Mouse (Mus musculus) gastrocnemius, postnatal 4 days (tissue): Measurements from ENCODE around the gene Dus3l. TPM values are rescaled to one million over a fixed set of nuclear protein-coding genes. Genes with fewer than 3 reads are reported as not detected.

Experiments
- DNase-seq, 2 experiments: peaks; one replicate each; pipeline ENCODE4 v3.0.0; 2021 to 2022; ENCODE audit warnings: low spot score in 2 of 2, mixed read lengths in 2 of 2
- total RNA-seq, 2 experiments: library from RNA; stranded (reverse); gene quantifications; 2 replicates each; pipeline ENCODE4 v1.2.3; 2021

Gene Dus3l
- total RNA-seq, 2 experiments from 2014 or later: 21.6 to 21.7 TPM

DNA sequence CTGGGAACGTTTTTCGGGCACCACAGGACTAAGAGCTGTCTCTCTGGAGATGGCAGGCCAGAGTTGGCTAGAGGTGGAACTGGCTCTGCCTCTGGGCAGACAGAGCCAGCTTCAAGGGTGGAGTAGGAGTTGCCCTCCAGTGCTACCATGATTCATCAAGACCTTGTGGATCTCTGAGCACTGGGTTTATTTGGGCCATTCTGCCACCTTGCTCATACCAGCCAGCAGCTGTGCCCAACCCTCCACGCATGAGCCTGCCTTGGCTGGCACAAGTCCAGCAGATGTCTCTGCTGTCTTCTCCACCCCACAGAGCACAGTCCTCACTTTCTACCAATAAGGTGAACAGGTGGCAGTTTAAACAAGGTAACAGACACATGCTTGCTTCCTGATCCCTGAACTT is 24.3 kb downstream of the Dus3l start:
- DNase-seq: no peak

DNA sequence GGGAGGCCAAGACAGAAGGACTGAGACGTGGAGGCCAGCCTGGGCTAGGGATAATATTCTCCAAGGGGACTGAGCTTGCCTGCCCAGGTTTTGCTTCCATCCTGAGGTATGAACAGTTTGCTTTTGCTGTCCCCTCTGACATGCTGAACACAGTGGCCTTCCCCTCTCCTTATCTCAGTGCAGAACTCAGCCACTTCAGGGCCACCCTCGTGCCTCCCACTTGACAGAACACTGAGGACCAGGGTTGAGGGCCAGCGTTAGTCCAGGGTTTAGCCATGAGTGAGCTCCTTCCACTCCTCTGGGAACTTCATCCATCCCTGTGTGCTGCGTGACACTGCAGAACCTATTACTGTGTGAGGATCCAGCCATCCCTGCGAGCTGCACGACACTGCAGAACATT is 24.7 kb downstream of the Dus3l start:
- DNase-seq: no peak

DNA sequence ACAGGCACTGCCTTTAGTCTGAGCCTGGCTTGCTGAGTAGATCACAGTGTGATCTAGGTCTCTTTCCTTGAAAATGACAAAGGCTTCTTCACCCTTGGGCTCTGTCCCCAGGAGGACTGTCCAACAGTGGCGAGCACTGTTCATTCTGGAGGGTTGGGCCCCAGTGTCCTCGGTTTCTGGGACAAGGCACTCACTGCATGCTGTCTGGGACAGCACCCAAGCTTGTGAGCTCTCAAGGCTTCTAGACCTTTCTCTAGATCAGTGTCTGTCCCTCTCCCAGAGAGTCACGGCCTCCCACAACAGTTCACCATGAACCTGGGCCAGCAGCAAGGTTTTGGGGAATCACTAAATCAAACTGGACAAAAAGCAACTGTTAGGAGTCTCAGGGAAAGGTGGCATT is 28.0 kb downstream of the Dus3l start:
- no peak for DNase-seq

DNA sequence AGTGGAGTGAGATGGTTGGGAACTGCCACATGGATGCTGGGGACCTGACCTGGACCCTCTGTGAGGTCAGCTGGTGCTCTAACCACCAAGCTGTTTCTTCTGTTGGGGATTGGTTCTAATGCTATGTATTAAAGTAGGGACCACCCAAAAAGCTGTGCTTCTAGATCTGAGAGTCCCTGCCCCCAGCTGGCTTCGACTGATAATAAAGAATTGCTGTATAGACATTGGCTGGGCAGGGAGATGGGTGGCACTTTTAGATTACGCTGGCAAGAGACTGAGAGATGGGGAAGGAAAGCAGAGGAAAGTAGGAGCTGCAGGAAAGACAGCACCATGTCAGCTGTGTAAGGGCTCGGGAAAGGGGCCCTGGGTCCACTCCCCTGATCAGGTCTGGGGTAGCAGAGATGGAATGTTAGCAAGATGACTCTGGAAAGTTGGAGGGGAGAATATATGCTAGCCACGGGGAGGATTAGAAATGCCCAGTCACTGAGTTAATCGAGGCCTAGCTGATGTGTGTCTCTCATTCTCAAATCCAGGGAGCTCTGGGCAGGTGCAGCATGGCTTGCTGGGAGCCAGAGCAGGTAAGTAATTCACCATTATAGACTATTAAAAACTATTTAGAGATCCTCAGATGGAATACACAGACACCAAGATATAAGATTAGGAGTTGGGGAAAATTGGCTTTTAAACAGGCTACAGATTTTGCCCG is 29.2 kb downstream of the Dus3l start:
- DNase-seq: no peak

DNA sequence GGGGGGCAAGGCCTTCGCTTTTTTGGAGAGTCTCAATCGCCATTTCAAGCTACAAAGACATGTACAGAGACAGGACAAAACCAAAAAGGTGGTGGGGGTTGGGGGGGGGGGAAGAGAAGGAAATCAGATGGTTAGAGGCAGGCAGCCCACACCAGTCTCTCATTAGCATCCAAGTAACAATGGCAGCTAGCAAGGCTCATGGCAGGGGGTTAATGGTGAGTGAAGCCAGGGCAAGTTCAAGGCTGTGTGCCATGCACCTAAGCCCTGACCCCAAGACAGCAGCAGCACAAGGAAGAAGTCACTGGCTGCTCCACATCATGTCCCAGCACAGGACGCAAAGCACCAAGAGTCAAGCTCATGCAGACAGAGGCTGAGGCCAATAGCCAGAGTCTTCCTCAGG is 34.7 kb downstream of the Dus3l start:
- no peak for DNase-seq

DNA sequence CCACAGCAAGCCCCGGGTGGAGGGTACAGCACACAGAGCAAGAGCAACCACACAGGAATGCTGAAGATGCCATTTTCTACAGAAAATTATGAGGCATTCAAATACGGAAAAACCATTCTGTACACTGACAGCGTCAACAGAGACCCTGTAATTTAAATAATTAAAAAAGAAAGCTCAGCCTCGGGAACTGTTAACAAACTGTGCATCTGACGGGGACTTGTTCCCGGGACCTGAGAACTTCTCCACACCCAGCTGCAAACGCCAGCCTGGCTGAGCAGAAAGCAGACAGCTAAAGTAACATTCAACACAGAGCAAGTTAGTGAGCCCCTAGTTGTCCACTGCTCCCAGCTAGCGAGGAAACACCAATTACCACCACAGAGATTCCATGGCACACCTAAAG is 37.5 kb downstream of the Dus3l start:
- no peak for DNase-seq

DNA sequence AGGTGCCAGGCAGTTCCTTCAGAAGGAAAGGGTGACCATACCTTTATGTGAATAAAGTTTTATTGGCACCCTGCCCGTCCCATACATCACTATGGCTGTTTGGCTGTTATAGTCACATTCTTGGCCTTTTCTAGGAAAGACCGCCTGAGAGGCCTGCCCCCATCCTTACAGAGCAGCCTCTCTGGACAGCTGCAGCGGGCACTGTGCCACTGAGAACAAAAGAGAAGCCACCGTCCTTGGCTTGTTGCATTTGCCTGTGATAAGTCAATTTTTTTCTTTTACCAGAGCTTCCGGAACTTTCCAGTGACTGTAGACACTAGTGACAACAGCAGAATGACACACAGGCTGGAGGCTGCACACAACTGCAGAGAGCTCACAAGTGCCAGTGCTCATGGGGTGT is 40.4 kb downstream of the Dus3l start:
- DNase-seq: no peak

DNA sequence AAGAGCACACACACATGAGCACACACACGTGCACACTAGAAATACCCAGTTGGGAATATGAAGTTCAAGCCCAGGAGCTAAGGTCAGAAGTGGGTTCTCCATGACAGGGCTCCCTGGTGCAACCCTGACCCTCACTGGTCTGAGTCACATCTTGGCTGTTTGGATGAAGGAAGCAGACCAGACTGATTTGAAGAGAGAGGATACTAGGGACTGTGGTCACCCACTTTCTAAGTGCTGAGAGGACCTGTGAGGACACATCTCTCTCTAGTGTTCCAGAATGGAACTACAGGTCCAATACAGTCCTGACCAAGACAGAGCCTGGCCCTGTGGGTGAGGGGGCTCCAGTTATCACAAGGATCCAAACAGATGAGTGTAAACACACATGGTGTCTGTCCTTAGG is 41.2 kb downstream of the Dus3l start:
- DNase-seq: no peak

DNA sequence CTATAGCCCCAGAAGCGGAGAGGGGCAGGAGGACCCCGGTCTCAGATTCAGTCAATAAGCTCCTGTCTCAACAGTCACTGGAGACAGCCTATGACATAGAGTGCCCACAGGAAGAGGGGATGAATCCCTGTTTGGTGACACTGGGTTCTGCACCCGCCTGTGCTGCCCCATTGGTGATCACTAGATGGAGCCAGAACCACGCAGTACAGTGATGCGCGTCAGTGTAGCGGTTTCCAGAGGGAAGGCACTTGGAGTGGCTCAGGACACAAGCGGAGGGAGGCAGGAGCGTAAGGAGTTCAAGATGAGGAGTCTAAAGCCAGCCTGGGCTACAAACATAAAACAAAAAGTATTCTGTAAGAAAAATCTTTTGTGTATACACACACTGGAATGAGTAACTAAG is 44.0 kb downstream of the Dus3l start:
- peak; percentile 53 to 69 for DNase-seq

DNA sequence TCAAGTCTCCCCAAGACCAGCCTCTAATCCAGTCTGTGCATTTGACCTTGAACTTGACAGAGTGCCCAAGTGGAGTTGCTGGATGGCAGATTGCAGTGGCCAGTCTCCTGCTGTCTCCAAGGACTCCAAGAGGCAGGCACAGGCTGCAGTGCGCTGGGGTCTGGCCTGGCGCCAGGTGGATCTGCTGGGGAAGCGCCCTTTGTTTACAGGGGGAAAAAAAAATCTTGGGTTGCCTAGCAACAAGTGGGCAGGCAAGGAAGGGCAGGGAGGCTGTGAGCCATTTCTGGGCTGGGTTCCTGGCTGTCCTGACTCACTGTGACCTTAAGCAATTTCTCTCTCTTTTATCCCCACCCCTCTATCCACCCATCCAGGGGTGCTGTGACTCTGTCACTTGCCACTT is 45.7 kb downstream of the Dus3l start:
- DNase-seq: peak; percentile 69 to 87

DNA sequence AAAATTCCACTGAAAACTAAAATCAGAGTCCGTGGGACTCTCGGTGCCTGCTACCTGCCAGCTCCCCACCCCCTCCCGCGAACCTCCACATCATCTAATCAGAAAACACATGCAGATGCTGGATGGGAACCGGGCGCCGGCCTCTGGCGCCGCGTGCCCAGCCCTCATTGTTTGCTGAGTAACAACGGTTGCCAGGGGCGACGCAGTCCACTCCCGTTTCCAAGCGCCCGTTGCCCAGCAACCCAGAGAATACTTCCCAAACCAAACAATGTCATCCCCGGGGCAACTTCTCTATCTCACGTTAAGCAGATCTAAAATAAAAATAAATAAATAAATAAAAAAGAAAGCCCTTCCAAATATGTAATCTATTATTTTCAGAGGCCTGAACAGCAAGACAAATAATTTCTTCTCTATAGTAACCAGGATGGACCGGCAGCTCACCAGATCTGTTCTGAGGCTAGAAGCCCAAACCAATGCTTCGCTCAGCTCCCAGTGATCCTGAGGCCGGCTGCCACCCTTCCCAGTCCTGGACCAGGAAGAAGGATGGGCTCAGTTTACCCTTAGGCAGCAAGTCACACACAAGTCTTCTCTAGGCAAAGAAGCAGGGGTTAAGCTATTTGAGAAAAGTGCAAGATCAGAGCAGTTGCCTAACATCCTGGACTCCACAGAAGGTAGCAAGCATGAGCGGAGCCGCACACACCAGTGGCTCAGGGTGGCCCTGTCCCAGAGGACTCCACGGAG is 49.9 kb downstream of the Dus3l start:
- DNase-seq: peak; percentile 70 to 85

DNA sequence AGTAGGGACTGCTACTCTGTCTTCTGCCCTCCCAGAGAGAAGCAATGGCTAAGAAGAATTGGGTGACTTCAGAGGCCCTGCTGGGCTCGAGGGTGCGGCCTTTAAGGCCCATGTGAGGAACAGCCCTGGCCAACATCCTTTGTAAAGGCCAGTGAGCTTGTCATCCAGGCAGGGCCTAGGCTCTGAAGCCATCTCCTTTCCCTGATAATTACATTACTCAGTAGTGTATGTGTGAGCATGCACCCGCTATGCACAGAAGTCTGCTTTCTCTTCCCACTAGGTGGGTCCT is 50.4 kb downstream of the Dus3l start:
- no peak for DNase-seq

DNA sequence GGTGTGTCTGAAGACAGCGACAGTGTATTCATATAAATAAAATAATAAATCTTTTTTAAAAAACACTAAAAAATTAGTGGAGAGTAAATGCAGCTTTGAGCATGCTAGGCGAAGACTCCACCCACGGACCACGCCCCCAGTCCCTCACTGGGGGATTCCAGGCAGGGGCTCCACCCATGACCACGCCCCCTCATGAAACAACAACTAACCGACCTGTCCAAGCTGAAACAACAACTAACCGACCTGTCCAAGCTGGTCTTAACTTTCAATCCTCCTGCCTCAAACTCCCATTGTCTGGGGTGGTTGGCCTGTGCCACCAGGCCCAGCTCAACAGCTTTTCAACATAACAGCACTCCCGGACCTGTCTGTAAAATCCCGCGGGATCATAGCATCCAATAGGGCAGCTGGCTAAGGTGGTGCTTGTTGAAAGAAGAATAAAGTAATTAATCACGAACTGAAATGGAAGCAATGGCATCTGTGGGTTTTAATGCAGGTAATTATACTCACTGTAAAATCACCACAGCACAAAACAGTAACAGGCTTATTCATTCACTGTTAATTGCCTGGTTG is 53.6 kb downstream of the Dus3l start:
- no peak for DNase-seq

DNA sequence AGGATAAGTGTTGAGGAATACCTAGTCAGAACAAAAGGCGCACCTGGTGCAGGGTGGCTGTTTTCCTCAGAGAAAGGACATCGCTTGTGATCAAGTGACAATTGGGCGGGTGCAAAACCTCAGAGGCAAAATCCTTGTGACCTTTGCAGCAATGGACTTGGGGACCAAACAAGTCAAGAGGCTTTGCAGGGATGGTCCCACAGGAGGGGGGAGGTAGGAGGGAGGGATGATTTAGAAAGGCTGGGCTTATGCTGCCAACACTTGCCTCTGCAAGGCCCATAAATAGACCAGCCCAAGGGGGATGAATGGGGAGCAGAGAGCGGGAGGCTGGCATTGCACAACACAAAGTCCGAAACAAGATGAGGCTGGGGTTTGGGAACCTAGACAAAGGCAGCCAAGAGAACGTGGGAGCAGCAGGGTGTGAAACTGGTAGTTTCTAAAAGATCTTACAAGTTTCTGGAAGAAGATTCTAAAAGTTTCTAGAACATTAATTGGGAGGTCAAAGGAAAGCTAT is 54.5 kb downstream of the Dus3l start:
- DNase-seq: no peak

Other genes with a start within 250 kb of the Dus3l start
- gene Gm20219, start 210.4 kb upstream of the Dus3l start, total RNA-seq: 1 to 10 TPM in 1 of 2 experiments, under 1 TPM in 1; 0.83 to 1.4 TPM
- gene Safb2, start 180.2 kb upstream of the Dus3l start, total RNA-seq: 10 to 100 TPM; 56.4 to 78.9 TPM
- 100 to 1,000 TPM in 1 of 2 experiments, 10 to 100 TPM in 1; 96.9 to 117 TPM for gene Safb, start 179.9 kb upstream of the Dus3l start, total RNA-seq
- 100 to 1,000 TPM; 232 to 255 TPM for gene 2410015M20Rik, start 155.0 kb upstream of the Dus3l start, total RNA-seq
- gene Rpl36, start 151.3 kb upstream of the Dus3l start, total RNA-seq: 1,000 to 10,000 TPM; 1,009 to 1,061 TPM
- gene Lonp1, start 137.9 kb upstream of the Dus3l start, total RNA-seq: 10 to 100 TPM; 58.1 to 59.2 TPM
- gene Catsperd, start 136.6 kb upstream of the Dus3l start, total RNA-seq: not detected
- 10 to 100 TPM; 58.6 to 59.4 TPM for gene Ranbp3, start 91.5 kb upstream of the Dus3l start, total RNA-seq
- gene Ndufa11, start 47.0 kb upstream of the Dus3l start, total RNA-seq: 100 to 1,000 TPM; 358 to 365 TPM
- 1 to 10 TPM; 7.5 to 8.0 TPM for gene Vmac, start 46.7 kb upstream of the Dus3l start, total RNA-seq
- gene Nrtn, start 7.2 kb upstream of the Dus3l start, total RNA-seq: 1 to 10 TPM; 1.0 to 1.9 TPM
- under 1 TPM; 0.47 to 0.49 TPM for gene Prr22, start 5.5 kb downstream of the Dus3l start, total RNA-seq
- gene Rfx2, start 66.3 kb downstream of the Dus3l start, total RNA-seq: 10 to 100 TPM in 1 of 2 experiments, 1 to 10 TPM in 1; 8.2 to 10.6 TPM
- gene Acsbg2, start 109.7 kb downstream of the Dus3l start, total RNA-seq: not detected
- gene 1700061G19Rik, start 110.7 kb downstream of the Dus3l start, total RNA-seq: not detected
- 10 to 100 TPM; 23.9 to 27.2 TPM for gene Mllt1, start 170.7 kb downstream of the Dus3l start, total RNA-seq
- not detected for gene Acer1, start 217.4 kb downstream of the Dus3l start, total RNA-seq
- gene Clpp, start 225.5 kb downstream of the Dus3l start, total RNA-seq: 10 to 100 TPM; 35.6 to 41.4 TPM
- 10 to 100 TPM; 36.6 to 37.0 TPM for gene Alkbh7, start 232.6 kb downstream of the Dus3l start, total RNA-seq
- not detected for gene Pspn, start 235.3 kb downstream of the Dus3l start, total RNA-seq
- 10 to 100 TPM; 31.9 to 34.9 TPM for gene Gtf2f1, start 246.5 kb downstream of the Dus3l start, total RNA-seq
- gene Gm17949, start 246.7 kb downstream of the Dus3l start, total RNA-seq: not detected